Mouse (Mus musculus): ENCODE data around the gene Bcl2a1b. TPM values are rescaled to one million over a fixed set of nuclear protein-coding genes. Genes with fewer than 3 reads are reported as not detected.
"Not testable (repeated sequence)": the region's sequence is repeated elsewhere in the genome, so short reads cannot be mapped to it uniquely, and the experiment has no call there.

Gene Bcl2a1b
- total and polyA plus RNA-seq, 2 experiments from 2014 or later = 2.8 TPM

- H3K4me3 ChIP-seq (ENCODE audit: low read depth, low read length) = peak within 1 kb of the TSS; percentile 26
- DNase-seq (peak; percentile 58), ATAC-seq (peak; percentile 79)
- peak within 1 kb of the TSS; percentile 48 for H3K9ac ChIP-seq
- not testable (repeated sequence) for H3K9me3 ChIP-seq (ENCODE audit: low read length); H3K36me3 ChIP-seq (ENCODE audit: insufficient read depth); H3K4me1 ChIP-seq (ENCODE audit: insufficient read depth); H3K27me3 ChIP-seq (ENCODE audit: insufficient read depth, low read length)
- 22% methylated on average over 9 of the region's 12 CpGs for WGBS
- H3K27ac ChIP-seq (ENCODE audit: low read depth, low read length) = peak within 1 kb of the TSS; percentile 70; the same call in 1 of the 2 replicates
- TF ChIP-seq CTCF (IDR thresholded peaks at IDR 0.05; ENCODE audit: low read depth) = peak; percentile 40
- H3K4me2 ChIP-seq (ENCODE audit: low read depth) = peak within 1 kb of the TSS; percentile 45
Measured at GRCm38 (mm10) chr9:89210353-89211064, 11.5 kb downstream of the Bcl2a1b start, which contains the start of gene Mthfs. Gene Mthfs (plus strand): TSS chr9:89210676.

GRCm38 (mm10) chr9:89211065-89211858, 12.3 kb downstream of the Bcl2a1b start:
- Histone ChIP-seq H3K9ac (0 out of 2 replicates have a peak overlapping the region, but pooled peaks have one; percentile 25), H3K27ac (ENCODE audit: low read depth, low read length) (0 out of 2 replicates have a peak overlapping the region, but pooled peaks have one; percentile 54), H3K4me3 (ENCODE audit: low read depth, low read length) (peak overlapping the region; percentile 26), H3K4me2 (ENCODE audit: low read depth) (peak overlapping the region; percentile 45)
- H3K9me3 ChIP-seq (ENCODE audit: low read length); H3K4me1 ChIP-seq (ENCODE audit: insufficient read depth); H3K27me3 ChIP-seq (ENCODE audit: insufficient read depth, low read length); H3K36me3 ChIP-seq (ENCODE audit: insufficient read depth): not testable (repeated sequence)
- 7% methylated on average over 9 of the region's 44 CpGs for WGBS
- peak; percentile 95 for ATAC-seq
- DNase-seq = peak; percentile 35

GRCm38 (mm10) chr9:89212428-89212827, 13.4 kb downstream of the Bcl2a1b start:
- not testable (repeated sequence) for H3K4me2 ChIP-seq (ENCODE audit: low read depth); H3K4me3 ChIP-seq (ENCODE audit: low read depth, low read length); H3K4me1 ChIP-seq (ENCODE audit: insufficient read depth); DNase-seq; H3K36me3 ChIP-seq (ENCODE audit: insufficient read depth); H3K9ac ChIP-seq; H3K9me3 ChIP-seq (ENCODE audit: low read length); ATAC-seq; H3K27ac ChIP-seq (ENCODE audit: low read depth, low read length); H3K27me3 ChIP-seq (ENCODE audit: insufficient read depth, low read length)
- peak; percentile 13; the same call in 1 of the 2 replicates for TF ChIP-seq CTCF (IDR thresholded peaks at IDR 0.05; ENCODE audit: low read depth)
- WGBS = 47% methylated on average over 1 of the region's 1 CpGs

- not testable (repeated sequence) for H3K27ac ChIP-seq (ENCODE audit: low read depth, low read length); H3K4me2 ChIP-seq (ENCODE audit: low read depth); H3K36me3 ChIP-seq (ENCODE audit: insufficient read depth); H3K27me3 ChIP-seq (ENCODE audit: insufficient read depth, low read length); ATAC-seq; H3K4me1 ChIP-seq (ENCODE audit: insufficient read depth); DNase-seq; H3K9ac ChIP-seq; H3K9me3 ChIP-seq (ENCODE audit: low read length); H3K4me3 ChIP-seq (ENCODE audit: low read depth, low read length)
- whole genome bisulfite sequencing = 83% methylated on average over 4 of the region's 4 CpGs
Measured at GRCm38 (mm10) chr9:89218174-89218573, 19.2 kb downstream of the Bcl2a1b start.

GRCm38 (mm10) chr9:89219668-89220067, 20.7 kb downstream of the Bcl2a1b start:
- not testable (repeated sequence) for H3K27me3 ChIP-seq (ENCODE audit: insufficient read depth, low read length); DNase-seq; H3K4me1 ChIP-seq (ENCODE audit: insufficient read depth); H3K9ac ChIP-seq; ATAC-seq; H3K27ac ChIP-seq (ENCODE audit: low read depth, low read length); H3K4me2 ChIP-seq (ENCODE audit: low read depth); H3K9me3 ChIP-seq (ENCODE audit: low read length); H3K4me3 ChIP-seq (ENCODE audit: low read depth, low read length); H3K36me3 ChIP-seq (ENCODE audit: insufficient read depth)
- 94% methylated on average over 3 of the region's 4 CpGs for WGBS

GRCm38 (mm10) chr9:89220704-89221287, 21.8 kb downstream of the Bcl2a1b start:
- not testable (repeated sequence) for H3K9ac ChIP-seq; H3K36me3 ChIP-seq (ENCODE audit: insufficient read depth); H3K27ac ChIP-seq (ENCODE audit: low read depth, low read length); H3K9me3 ChIP-seq (ENCODE audit: low read length); H3K4me2 ChIP-seq (ENCODE audit: low read depth); ATAC-seq; H3K27me3 ChIP-seq (ENCODE audit: insufficient read depth, low read length); DNase-seq; H3K4me1 ChIP-seq (ENCODE audit: insufficient read depth); H3K4me3 ChIP-seq (ENCODE audit: low read depth, low read length)
- WGBS = 91% methylated on average over 6 of the region's 6 CpGs

- TF ChIP-seq CTCF (IDR thresholded peaks at IDR 0.05; ENCODE audit: low read depth) = peak; percentile 64
- Histone ChIP-seq H3K27me3 (ENCODE audit: insufficient read depth, low read length) (no peaks in the 10 kb centered on the region), H3K9ac (no peak overlapping the region), H3K4me2 (ENCODE audit: low read depth) (no peak overlapping the region), H3K4me1 (ENCODE audit: insufficient read depth) (no peaks in the 10 kb centered on the region), H3K9me3 (ENCODE audit: low read length) (no peaks in the 10 kb centered on the region), H3K27ac (ENCODE audit: low read depth, low read length) (no peak overlapping the region), H3K4me3 (ENCODE audit: low read depth, low read length) (no peak overlapping the region), H3K36me3 (ENCODE audit: insufficient read depth) (no peaks in the 10 kb centered on the region)
- DNase-seq (peak; percentile 46), ATAC-seq (0 out of 2 replicates have a peak, but pooled peaks have one; percentile 47)
- 60% methylated on average over 4 of the region's 4 CpGs for WGBS
Measured at GRCm38 (mm10) chr9:89226071-89226470, 27.1 kb downstream of the Bcl2a1b start.

Measured in forebrain, postnatal 0 days (tissue).